Mouse (Mus musculus): ENCODE results near the gene 3425401B19Rik. TPM values are rescaled to one million over a fixed set of nuclear protein-coding genes. Genes with fewer than 3 reads are reported as not detected.

The 3425401B19Rik gene
- total and polyA plus RNA-seq, 2 experiments from 2014 or later: not detected

DNA sequence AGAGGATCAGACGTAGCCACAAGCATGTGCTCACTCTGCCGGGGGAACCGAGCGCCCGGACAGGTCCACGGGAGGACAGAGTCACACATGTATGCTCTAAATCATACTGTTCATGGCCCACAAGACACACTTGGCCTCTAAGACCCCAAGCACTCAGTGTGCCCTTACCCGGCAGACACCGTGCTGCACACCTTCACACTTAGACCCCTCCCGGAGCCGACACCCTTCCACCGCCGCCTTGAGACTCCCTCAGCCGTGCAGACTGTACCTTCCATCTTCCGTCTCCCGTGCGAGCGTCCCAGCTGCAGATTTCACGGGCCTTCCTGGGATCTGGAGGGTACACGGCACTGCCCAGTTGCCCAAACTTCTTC is 373 bp downstream of the 3425401B19Rik start:
- 88% methylated on average over 19 of the region's 19 CpGs for WGBS
- TF ChIP-seq CTCF (IDR thresholded peaks at IDR 0.05; ENCODE audit: low read depth): no peak
- Histone ChIP-seq H3K9me3 (ENCODE audit: low read length) (no peaks in the 10 kb centered on the region), H3K9ac (no peak overlapping the region), H3K27ac (ENCODE audit: low read depth, low read length) (no peak overlapping the region), H3K36me3 (ENCODE audit: insufficient read depth) (no peaks in the 10 kb centered on the region), H3K27me3 (ENCODE audit: insufficient read depth, low read length) (no peaks in the 10 kb centered on the region), H3K4me2 (ENCODE audit: low read depth) (no peak overlapping the region), H3K4me1 (ENCODE audit: insufficient read depth) (0 out of 2 replicates have a peak, but pooled peaks cover 6% of the 10 kb centered on the region), H3K4me3 (ENCODE audit: low read depth, low read length) (no peak overlapping the region)
- ATAC-seq: no peak
- DNase-seq: no peak

DNA sequence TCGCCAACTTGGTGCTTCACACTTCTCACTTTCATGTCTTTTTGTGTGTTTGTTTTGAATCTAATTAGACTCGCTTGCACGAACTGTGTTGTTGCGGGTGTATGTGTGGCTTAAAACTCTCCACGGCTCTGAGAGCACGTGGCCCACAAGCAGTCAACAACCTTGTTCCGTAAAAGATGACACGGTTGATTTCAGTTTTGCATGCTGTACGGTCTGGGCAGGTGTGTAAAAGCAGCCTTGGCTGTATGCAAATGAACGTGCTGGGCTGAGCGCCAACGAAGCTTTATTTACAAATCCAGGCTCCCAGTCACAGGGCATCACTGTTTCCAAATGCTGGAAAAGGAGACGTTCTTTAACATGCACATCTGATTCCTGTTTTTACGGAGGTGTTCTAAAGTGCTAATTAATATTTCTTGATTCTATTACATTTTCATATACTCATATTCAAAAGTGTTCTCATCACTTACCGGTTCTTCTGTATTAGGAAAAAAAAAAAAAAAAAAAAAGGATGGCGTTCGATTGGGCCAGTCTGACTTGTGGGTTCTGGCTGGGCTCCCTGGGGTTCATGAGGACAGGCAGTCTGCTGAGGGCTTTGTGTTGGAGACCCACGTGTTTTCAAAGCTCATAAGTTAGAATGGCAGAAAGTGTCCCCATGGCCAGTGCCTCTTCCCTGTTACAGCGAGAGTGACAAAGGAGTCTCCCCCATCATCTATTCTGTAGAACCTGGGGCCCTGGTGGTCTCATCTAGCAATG is 935 bp downstream of the 3425401B19Rik start:
- no peak for TF ChIP-seq CTCF (IDR thresholded peaks at IDR 0.05; ENCODE audit: low read depth)
- 15% methylated on average over 19 of the region's 19 CpGs for WGBS
- H3K4me3 ChIP-seq (ENCODE audit: low read depth, low read length): 0 out of 2 replicates have a peak overlapping the region, but pooled peaks have one; percentile 6
- no peaks in the 10 kb centered on the region for H3K27me3 ChIP-seq (ENCODE audit: insufficient read depth, low read length)
- ATAC-seq (peak; percentile 56), DNase-seq (peak; percentile 65)
- peak overlapping the region; percentile 42 for H3K4me2 ChIP-seq (ENCODE audit: low read depth)
- H3K4me1 ChIP-seq (ENCODE audit: insufficient read depth): 0 out of 2 replicates have a peak, but pooled peaks cover 6% of the 10 kb centered on the region
- 0 out of 2 replicates have a peak overlapping the region, but pooled peaks have one; percentile 10 for H3K9ac ChIP-seq
- no peaks in the 10 kb centered on the region for H3K9me3 ChIP-seq (ENCODE audit: low read length)
- H3K36me3 ChIP-seq (ENCODE audit: insufficient read depth): no peaks in the 10 kb centered on the region
- H3K27ac ChIP-seq (ENCODE audit: low read depth, low read length): no peak overlapping the region

DNA sequence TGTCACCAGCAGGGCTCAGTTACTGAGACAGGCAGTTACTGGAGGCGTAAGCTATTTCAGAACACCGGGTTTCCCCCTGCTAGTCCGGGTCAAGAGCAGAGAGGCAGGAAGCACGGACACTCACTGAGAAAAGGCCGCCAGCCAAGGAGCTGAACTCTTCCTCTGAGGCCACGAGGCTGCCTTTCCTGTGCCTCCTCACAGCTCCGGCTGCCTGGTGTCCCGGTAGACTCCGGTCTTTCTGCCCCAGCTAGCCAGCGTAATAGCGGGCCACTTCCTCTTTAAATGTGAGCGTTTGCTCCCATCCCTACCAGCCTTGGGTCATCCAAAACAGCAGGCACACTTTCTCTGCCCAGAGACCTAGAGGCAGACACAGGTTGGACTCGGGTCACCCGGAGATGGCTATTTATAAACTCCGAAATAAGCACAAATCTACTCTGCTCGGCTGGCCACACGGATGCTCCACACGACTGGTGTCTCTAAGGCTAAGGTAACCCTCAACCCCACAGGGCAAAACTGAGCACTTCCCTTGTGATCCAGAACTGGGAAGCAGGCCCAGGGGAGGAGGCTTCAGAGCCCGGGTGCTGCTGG is 1.7 kb downstream of the 3425401B19Rik start:
- WGBS: 61% methylated on average over 19 of the region's 19 CpGs
- Histone ChIP-seq H3K4me3 (ENCODE audit: low read depth, low read length) (no peak overlapping the region), H3K27me3 (ENCODE audit: insufficient read depth, low read length) (no peaks in the 10 kb centered on the region), H3K4me2 (ENCODE audit: low read depth) (no peak overlapping the region; the same call in 1 of the 2 replicates), H3K9ac (no peak overlapping the region), H3K9me3 (ENCODE audit: low read length) (no peaks in the 10 kb centered on the region), H3K4me1 (ENCODE audit: insufficient read depth) (0 out of 2 replicates have a peak, but pooled peaks cover 6% of the 10 kb centered on the region), H3K36me3 (ENCODE audit: insufficient read depth) (no peaks in the 10 kb centered on the region), H3K27ac (ENCODE audit: low read depth, low read length) (no peak overlapping the region)
- ATAC-seq: peak; percentile 53
- no peak for TF ChIP-seq CTCF (IDR thresholded peaks at IDR 0.05; ENCODE audit: low read depth)
- DNase-seq: no peak

DNA sequence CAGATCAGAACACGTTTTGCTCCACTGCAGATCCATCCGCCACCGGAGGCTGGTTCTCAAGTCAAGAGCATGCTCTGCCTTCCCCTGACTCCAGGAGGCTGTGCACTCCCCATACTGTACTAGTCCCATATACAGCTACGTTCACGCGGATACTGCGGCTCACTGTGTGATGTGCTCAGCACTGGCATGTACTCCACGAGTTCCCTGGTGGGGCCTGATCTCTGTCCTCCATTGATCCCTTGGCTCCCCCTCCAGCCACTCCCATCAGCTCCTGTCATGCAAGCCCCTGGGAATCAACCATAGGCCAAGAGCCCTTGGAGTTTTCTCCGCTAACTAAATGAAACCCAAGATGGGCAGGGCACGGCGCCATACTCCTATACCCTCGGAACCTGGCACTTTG is 2.6 kb downstream of the 3425401B19Rik start:
- DNase-seq (no peak), ATAC-seq (no peak)
- Histone ChIP-seq H3K36me3 (ENCODE audit: insufficient read depth) (no peaks in the 10 kb centered on the region), H3K4me1 (ENCODE audit: insufficient read depth) (0 out of 2 replicates have a peak, but pooled peaks cover 6% of the 10 kb centered on the region), H3K4me3 (ENCODE audit: low read depth, low read length) (no peak overlapping the region), H3K9me3 (ENCODE audit: low read length) (no peaks in the 10 kb centered on the region), H3K27ac (ENCODE audit: low read depth, low read length) (no peak overlapping the region), H3K4me2 (ENCODE audit: low read depth) (no peak overlapping the region), H3K27me3 (ENCODE audit: insufficient read depth, low read length) (no peaks in the 10 kb centered on the region), H3K9ac (no peak overlapping the region)
- no peak for TF ChIP-seq CTCF (IDR thresholded peaks at IDR 0.05; ENCODE audit: low read depth)
- 91% methylated on average over 12 of the region's 12 CpGs for WGBS

DNA sequence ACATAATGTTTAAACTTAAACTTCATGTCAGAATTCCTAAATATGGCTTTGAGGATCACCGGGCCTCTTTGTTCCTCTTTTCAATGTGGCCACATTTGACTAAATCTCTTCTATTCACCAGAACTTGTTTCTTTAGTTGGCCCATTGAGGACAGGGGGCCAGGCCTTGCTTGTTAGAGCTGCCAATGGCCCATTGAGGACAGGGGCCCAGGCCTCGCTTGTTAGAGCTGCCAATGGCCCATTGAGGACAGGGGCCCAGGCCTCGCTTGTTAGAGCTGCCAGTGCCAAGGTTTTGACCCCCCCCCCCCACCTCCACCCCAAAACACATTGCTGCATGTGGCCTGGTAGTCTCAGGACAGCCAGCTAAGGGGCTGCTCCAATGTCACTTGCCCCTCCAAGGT is 3.5 kb downstream of the 3425401B19Rik start:
- Histone ChIP-seq H3K9me3 (ENCODE audit: low read length) (no peaks in the 10 kb centered on the region), H3K27me3 (ENCODE audit: insufficient read depth, low read length) (no peaks in the 10 kb centered on the region), H3K4me2 (ENCODE audit: low read depth) (no peak overlapping the region), H3K9ac (no peak overlapping the region), H3K4me3 (ENCODE audit: low read depth, low read length) (no peak overlapping the region), H3K36me3 (ENCODE audit: insufficient read depth) (no peaks in the 10 kb centered on the region), H3K4me1 (ENCODE audit: insufficient read depth) (0 out of 2 replicates have a peak, but pooled peaks cover 6% of the 10 kb centered on the region), H3K27ac (ENCODE audit: low read depth, low read length) (no peak overlapping the region)
- peak; percentile 38; the same call in 1 of the 2 replicates for ATAC-seq
- 29% methylated on average over 3 of the region's 3 CpGs for WGBS
- TF ChIP-seq CTCF (IDR thresholded peaks at IDR 0.05; ENCODE audit: low read depth): no peak
- no peak for DNase-seq

DNA sequence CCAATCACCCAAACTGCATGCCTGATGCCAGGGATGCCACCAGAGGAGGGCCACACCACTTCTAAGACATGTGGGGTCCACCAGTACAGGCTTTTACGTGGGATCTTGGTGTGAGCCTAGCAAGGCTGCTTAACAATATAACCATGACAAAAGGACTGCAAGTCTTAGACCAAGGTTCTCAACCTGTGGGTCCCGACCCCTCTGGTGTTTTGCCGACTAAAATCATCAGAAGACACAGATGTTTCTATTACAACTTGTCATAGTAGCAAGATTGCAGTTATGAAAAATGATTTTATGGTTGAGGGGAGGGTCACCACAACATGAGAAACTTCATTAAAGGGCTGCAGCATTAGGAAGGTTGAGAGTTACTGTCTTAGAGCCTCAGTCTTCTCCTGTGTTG is 6.5 kb downstream of the 3425401B19Rik start:
- H3K36me3 ChIP-seq (ENCODE audit: insufficient read depth): no peaks in the 10 kb centered on the region
- WGBS: 77% methylated on average over 3 of the region's 3 CpGs
- H3K27me3 ChIP-seq (ENCODE audit: insufficient read depth, low read length): no peaks in the 10 kb centered on the region
- no peak for ATAC-seq
- H3K9ac ChIP-seq: no peak overlapping the region
- H3K4me1 ChIP-seq (ENCODE audit: insufficient read depth): 0 out of 2 replicates have a peak, but pooled peaks cover under 1% of the 10 kb centered on the region
- no peak overlapping the region for H3K4me2 ChIP-seq (ENCODE audit: low read depth)
- no peak for TF ChIP-seq CTCF (IDR thresholded peaks at IDR 0.05; ENCODE audit: low read depth)
- no peak overlapping the region for H3K27ac ChIP-seq (ENCODE audit: low read depth, low read length)
- no peaks in the 10 kb centered on the region for H3K9me3 ChIP-seq (ENCODE audit: low read length)
- H3K4me3 ChIP-seq (ENCODE audit: low read depth, low read length): no peak overlapping the region
- DNase-seq: no peak

DNA sequence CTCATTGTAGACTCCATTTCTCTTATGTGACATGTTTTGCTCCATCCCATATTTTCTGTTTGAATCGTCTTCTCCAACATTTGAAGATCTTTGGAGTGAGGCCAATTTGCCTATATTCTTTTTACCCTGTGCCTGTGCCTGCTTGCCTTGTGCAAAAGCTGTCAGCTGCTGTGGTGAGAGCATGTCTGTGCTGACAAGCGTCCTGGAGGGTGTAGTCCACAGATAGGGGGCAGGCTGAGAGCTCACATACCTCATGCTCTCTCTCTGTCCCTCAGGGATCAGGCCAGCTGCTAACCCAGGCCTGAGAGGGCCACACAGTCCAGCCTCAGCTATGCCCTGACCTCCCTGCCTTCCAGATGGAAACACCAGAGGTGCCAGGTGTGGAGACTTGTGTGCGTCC is 11.9 kb downstream of the 3425401B19Rik start:
- WGBS: 51% methylated on average over 3 of the region's 3 CpGs
- no peak for TF ChIP-seq CTCF (IDR thresholded peaks at IDR 0.05; ENCODE audit: low read depth)
- Histone ChIP-seq H3K36me3 (ENCODE audit: insufficient read depth) (no peaks in the 10 kb centered on the region), H3K9me3 (ENCODE audit: low read length) (no peaks in the 10 kb centered on the region), H3K4me3 (ENCODE audit: low read depth, low read length) (no peak overlapping the region), H3K9ac (no peak overlapping the region), H3K4me2 (ENCODE audit: low read depth) (no peak overlapping the region), H3K4me1 (ENCODE audit: insufficient read depth) (no peaks in the 10 kb centered on the region), H3K27ac (ENCODE audit: low read depth, low read length) (no peak overlapping the region), H3K27me3 (ENCODE audit: insufficient read depth, low read length) (no peaks in the 10 kb centered on the region)
- DNase-seq: no peak
- peak; percentile 54 for ATAC-seq

All from forebrain, postnatal 0 days (tissue).